Mouse (Mus musculus) lung, embryonic 14.5 days (tissue): ENCODE measurements around the gene Rilpl1. TPM values are rescaled to one million over a fixed set of nuclear protein-coding genes. Genes with fewer than 3 reads are reported as not detected.
A peak's percentile ranks its signal among the peaks of the same experiment; 100 is the strongest.

Source experiments
- ATAC-seq: fragments of 200-750 bp; cut with Nextera tagmentation; 2 replicates; pipeline ENCODE4 v1.8.0; 2017; ENCODE audit warnings: mild to moderate bottlenecking, moderate TSS enrichment, moderate library complexity; ENCODE audit not compliant: insufficient read depth
- DNase-seq: peaks from one replicate; pipeline ENCODE4 v3.0.0-alpha.2; 2015
- H3K27ac ChIP-seq: fragments of 300-500 bp; sonication (generic); 2 replicates; pipeline ENCODE4 v1.5.1; 2014; ENCODE audit warnings: low read depth, mild to moderate bottlenecking, moderate library complexity
- H3K27me3 ChIP-seq: fragments of 300-500 bp; sonication (generic); 2 replicates; pipeline ENCODE4 v1.6.1; 2014; ENCODE audit warnings: low read length, control low read depth; ENCODE audit not compliant: insufficient read depth
- H3K36me3 ChIP-seq: fragments of 300-500 bp; sonication (generic); 2 replicates; pipeline ENCODE4 v1.6.1; 2014; ENCODE audit warnings: control low read depth; ENCODE audit not compliant: insufficient read depth
- H3K4me1 ChIP-seq: fragments of 300-500 bp; sonication (generic); 2 replicates; pipeline ENCODE4 v1.6.1; 2014; ENCODE audit warnings: antibody characterized with exemption, control low read depth; ENCODE audit not compliant: insufficient read depth
- H3K4me2 ChIP-seq: fragments of 300-500 bp; sonication (generic); 2 replicates; pipeline ENCODE4 v1.6.1; 2014; ENCODE audit warnings: mild to moderate bottlenecking
- H3K4me3 ChIP-seq: fragments of 300-500 bp; sonication (generic); 2 replicates; pipeline ENCODE4 v1.5.1; 2014; ENCODE audit warnings: low read depth, low read length
- H3K9ac ChIP-seq: fragments of 300-500 bp; sonication (generic); 2 replicates; pipeline ENCODE4 v1.6.1; 2014
- H3K9me3 ChIP-seq: fragments of 300-500 bp; sonication (generic); 2 replicates; pipeline ENCODE4 v1.6.1; 2016; ENCODE audit warnings: low read depth, low read length, control low read depth
- CTCF ChIP-seq: IDR thresholded peaks from 2 replicates; pipeline ENCODE4 v1.5.1; 2016; ENCODE audit warnings: antibody characterized with exemption, low read depth
- WGBS: fragments of 180-500 bp; shearing (Covaris S2); extraction: QIAGEN DNeasy Blood & Tissue Kit; methylation state at CpG from one replicate; pipeline ENCODE4 v1.1.7; 2014; 5-methylcytosine and 5-hydroxymethylcytosine counted together
- polyA plus RNA-seq: library from polyadenylated mRNA; unstranded; fragments of >200 nt; fragmentation: Nextera tagmentation; extraction: Ambion mirVana; gene quantifications from 2 replicates; pipeline ENCODE4 v1.2.1, GENCODE M21; 2014

The Rilpl1 gene
- polyA plus RNA-seq, 1 experiment from 2014 or later = 21.1 TPM

- H3K36me3 ChIP-seq = peaks cover 99% of the 10 kb centered on the region
- H3K4me2 ChIP-seq = no peak overlapping the region
- peaks cover 3% of the 10 kb centered on the region; the same call in 1 of the 2 replicates for H3K4me1 ChIP-seq
- no peak overlapping the region for H3K27ac ChIP-seq
- WGBS = 81% methylated on average over 1 of the region's 1 CpGs
- DNase-seq (no peak), ATAC-seq (no peak)
- no peak for TF ChIP-seq CTCF
- no peaks in the 10 kb centered on the region for H3K9me3 ChIP-seq
- H3K9ac ChIP-seq = no peak overlapping the region
- H3K4me3 ChIP-seq = no peak overlapping the region
- H3K27me3 ChIP-seq = no peaks in the 10 kb centered on the region
These were observed 77.1 kb downstream of the Rilpl1 start for GRCm38 (mm10) chr5:124454082-124454419.

GRCm38 (mm10) chr5:124453339-124454081 is 77.7 kb downstream of the Rilpl1 start:
- Histone ChIP-seq H3K9ac (no peak overlapping the region), H3K27me3 (no peaks in the 10 kb centered on the region), H3K4me3 (no peak overlapping the region), H3K4me2 (no peak overlapping the region), H3K36me3 (peaks cover 99% of the 10 kb centered on the region), H3K4me1 (peaks cover 3% of the 10 kb centered on the region; the same call in 1 of the 2 replicates), H3K27ac (no peak overlapping the region), H3K9me3 (no peaks in the 10 kb centered on the region)
- DNase-seq = no peak
- no peak for TF ChIP-seq CTCF
- WGBS = 83% methylated on average over 13 of the region's 13 CpGs
- no peak for ATAC-seq

- DNase-seq (no peak), ATAC-seq (no peak)
- H3K4me2 ChIP-seq = no peak overlapping the region
- peaks cover 99% of the 10 kb centered on the region for H3K36me3 ChIP-seq
- H3K9ac ChIP-seq = no peak overlapping the region; the same call in 1 of the 2 replicates
- peaks cover 3% of the 10 kb centered on the region; the same call in 1 of the 2 replicates for H3K4me1 ChIP-seq
- H3K27ac ChIP-seq = no peak overlapping the region
- TF ChIP-seq CTCF = no peak
- no peak overlapping the region for H3K4me3 ChIP-seq
- 82% methylated on average over 15 of the region's 15 CpGs for WGBS
- no peaks in the 10 kb centered on the region for H3K9me3 ChIP-seq
- no peaks in the 10 kb centered on the region for H3K27me3 ChIP-seq
These were observed 78.5 kb downstream of the Rilpl1 start for GRCm38 (mm10) chr5:124452494-124453228.

- ATAC-seq (no peak), DNase-seq (no peak)
- Histone ChIP-seq H3K9me3 (no peaks in the 10 kb centered on the region), H3K4me2 (no peak overlapping the region), H3K27me3 (no peaks in the 10 kb centered on the region), H3K4me1 (peaks cover 3% of the 10 kb centered on the region; the same call in 1 of the 2 replicates), H3K4me3 (no peak overlapping the region), H3K27ac (no peak overlapping the region), H3K36me3 (peaks cover 88% of the 10 kb centered on the region), H3K9ac (no peak overlapping the region)
- 81% methylated on average over 16 of the region's 16 CpGs for WGBS
- no peak for TF ChIP-seq CTCF
These were observed 80.4 kb downstream of the Rilpl1 start for GRCm38 (mm10) chr5:124450641-124451340.

- Histone ChIP-seq H3K4me2 (no peak overlapping the region), H3K27me3 (no peaks in the 10 kb centered on the region), H3K36me3 (peaks cover 81% of the 10 kb centered on the region), H3K27ac (no peak overlapping the region), H3K4me1 (peaks cover 3% of the 10 kb centered on the region; the same call in 1 of the 2 replicates), H3K9me3 (no peaks in the 10 kb centered on the region), H3K4me3 (no peak overlapping the region), H3K9ac (no peak overlapping the region)
- ATAC-seq = no peak
- DNase-seq = no peak
- no peak for TF ChIP-seq CTCF
- WGBS = 78% methylated on average over 7 of the region's 7 CpGs
These were observed 81.1 kb downstream of the Rilpl1 start for GRCm38 (mm10) chr5:124450051-124450450.

- no peak overlapping the region for H3K9ac ChIP-seq
- DNase-seq = peak; percentile 24
- peaks cover 76% of the 10 kb centered on the region for H3K36me3 ChIP-seq
- no peak for TF ChIP-seq CTCF
- 69% methylated on average over 6 of the region's 6 CpGs for WGBS
- no peaks in the 10 kb centered on the region for H3K27me3 ChIP-seq
- H3K4me1 ChIP-seq = peaks cover 3% of the 10 kb centered on the region; the same call in 1 of the 2 replicates
- H3K9me3 ChIP-seq = no peaks in the 10 kb centered on the region
- no peak overlapping the region for H3K27ac ChIP-seq
- no peak overlapping the region for H3K4me3 ChIP-seq
- ATAC-seq = no peak
- H3K4me2 ChIP-seq = no peak overlapping the region
These were observed 81.7 kb downstream of the Rilpl1 start for GRCm38 (mm10) chr5:124449494-124449893.
